Mouse (Mus musculus): Measurements from ENCODE around the gene Cdc14a.
A peak's percentile ranks its signal among the peaks of the same experiment; 100 is the strongest.

- TF ChIP-seq POLR2A (IDR thresholded peaks at IDR 0.05; ENCODE audit: extremely low read depth, insufficient read depth, low read length) (peak; percentile 55; the same call in 1 of the 2 replicates), CTCF (IDR thresholded peaks at IDR 0.05; ENCODE audit: extremely low read depth, insufficient read depth, low read length) (no peak)
These were observed at the start of gene Cdc14a for GRCm38 (mm10) chr3:116423353-116424159.
